Mouse (Mus musculus) effector memory CD4-positive, alpha-beta T cell, adult 7 months (primary cell): ENCODE data around the gene Rassf4. TPM values are rescaled to one million over a fixed set of nuclear protein-coding genes. Genes with fewer than 3 reads are reported as not detected.

ENCODE experiments used
- polyA plus RNA-seq: library from polyadenylated mRNA; unstranded; fragments of 100-300 nt; shearing (Covaris generic); gene quantifications from one replicate; pipeline ENCODE4 v1.2.1, GENCODE M21; 2017

Rassf4 gene
- polyA plus RNA-seq: 0.61 TPM

GRCm38 (mm10) chr6:116673471-116674282 lies at the start of gene Rassf4:
Gene Rassf4, minus strand, starts transcription at chr6:116673952.

GRCm38 (mm10) chr6:116716666-116717065 lies 42.9 kb upstream of the Rassf4 start, which contains the start of gene Tmem72:
Gene Tmem72, minus strand, starts transcription at chr6:116716913.

GRCm38 (mm10) chr6:116650406-116650805 lies 23.3 kb downstream of the Rassf4 start, which contains the start of gene Depp1:
Gene Depp1, plus strand, starts transcription at chr6:116650609.

GRCm38 (mm10) chr6:116628539-116629171 lies 45.1 kb downstream of the Rassf4 start, which contains the start of gene Zfp422:
Gene Zfp422, minus strand, starts transcription at chr6:116628999.

GRCm38 (mm10) chr6:116584095-116584494 lies 89.7 kb downstream of the Rassf4 start, which contains the start of gene Olfr215:
Gene Olfr215, minus strand, starts transcription at chr6:116584195.

Other genes starting within 250 kb of the Rassf4 start
- gene Alox5, start 212.8 kb downstream of the Rassf4 start, polyA plus RNA-seq: 0.11 TPM
- gene Olfr211, start 184.9 kb downstream of the Rassf4 start, polyA plus RNA-seq: not detected
- not detected for gene Olfr212, start 167.4 kb downstream of the Rassf4 start, polyA plus RNA-seq
- gene Olfr213, start 135.5 kb downstream of the Rassf4 start, polyA plus RNA-seq: 0.10 TPM
- gene Gm5580, start 122.8 kb downstream of the Rassf4 start, polyA plus RNA-seq: not detected
- gene Olfr214, start 119.7 kb downstream of the Rassf4 start, polyA plus RNA-seq: not detected
- 0.33 TPM for gene Olfr215, start 89.8 kb downstream of the Rassf4 start, polyA plus RNA-seq
- gene Zfp422, start 45.0 kb downstream of the Rassf4 start, polyA plus RNA-seq: 3.0 TPM
- gene Depp1, start 23.3 kb downstream of the Rassf4 start, polyA plus RNA-seq: not detected
- 0.17 TPM for gene Tmem72, start 43.0 kb upstream of the Rassf4 start, polyA plus RNA-seq